Mouse (Mus musculus) CH12.LX (cell line): Measurements from ENCODE around the gene B4galt1.

ENCODE experiments used
- CTCF ChIP-seq, 2 experiments: IDR thresholded peaks in 1 of 2; conservative IDR thresholded peaks in 1 of 2; 2 replicates each; pipeline ENCODE4 v1.5.1; 2011 to 2012; ENCODE audit warnings: low read depth in 2 of 2, low read length in 2 of 2, improper control_type of control experiment in 1 of 2, inconsistent platforms in 1 of 2, mild to moderate bottlenecking in 1 of 2, moderate library complexity in 1 of 2
- EP300 ChIP-seq: IDR thresholded peaks from 2 replicates; pipeline ENCODE4 v1.6.1; 2011; ENCODE audit warnings: low read length, improper control_type of control experiment
- MAZ ChIP-seq: IDR thresholded peaks from 2 replicates; pipeline ENCODE4 v1.6.1; 2012; ENCODE audit warnings: low read depth, mild to moderate bottlenecking, inconsistent platforms, low read length, improper control_type of control experiment, moderate library complexity
- MEF2A ChIP-seq: IDR thresholded peaks from 2 replicates; pipeline ENCODE4 v1.6.1; 2014; ENCODE audit warnings: low read depth, mild to moderate bottlenecking, inconsistent platforms, low read length, improper control_type of control experiment, borderline replicate concordance
- NRF1 ChIP-seq: IDR thresholded peaks from 2 replicates; pipeline ENCODE4 v1.6.1; 2014; ENCODE audit warnings: low read depth, mild to moderate bottlenecking, inconsistent platforms, low read length, improper control_type of control experiment, moderate library complexity
- SMC3 ChIP-seq: IDR thresholded peaks from 2 replicates; pipeline ENCODE4 v1.6.1; 2011; ENCODE audit warnings: low read depth, low read length, improper control_type of control experiment
- ZNF384 ChIP-seq: IDR thresholded peaks from 2 replicates; pipeline ENCODE4 v1.6.1; 2012; ENCODE audit warnings: low read depth, low read length, improper control_type of control experiment, inconsistent platforms

- TF ChIP-seq NRF1 (no peak), SMC3 (no peak), CTCF (conservative IDR thresholded peaks at IDR 0.05 in 1 of 2, IDR thresholded peaks at IDR 0.05 in 1 of 2; ENCODE audit: low read depth in 2 of 2, low read length in 2 of 2) (no peak), MAZ (no peak), ZNF384 (no peak), EP300 (no peak), MEF2A (no peak)
These were observed 40.9 kb downstream of the B4galt1 start for GRCm38 (mm10) chr4:40812891-40813290.
